Mouse (Mus musculus) bone marrow macrophage, adult 2 months (primary cell): ENCODE measurements around the gene Lgals3bp.

Experiments used
- CTCF ChIP-seq: IDR thresholded peaks from 2 replicates; pipeline ENCODE4 v1.5.1; 2012; ENCODE audit warnings: low read depth, mild to moderate bottlenecking, low read length, moderate library complexity
- POLR2A ChIP-seq: IDR thresholded peaks from 2 replicates; pipeline ENCODE4 v1.6.1; 2012; ENCODE audit warnings: mild to moderate bottlenecking, low read depth, low read length, borderline replicate concordance

GRCm38 (mm10) chr11:118414270-118414669 lies 12.4 kb upstream of the Lgals3bp start:
- no peak for TF ChIP-seq CTCF
- no peak for TF ChIP-seq POLR2A
